Mouse (Mus musculus): Measurements from ENCODE around the gene Kif26b. TPM values are rescaled to one million over a fixed set of nuclear protein-coding genes. Genes with fewer than 3 reads are reported as not detected.

Gene Kif26b
- polyA plus RNA-seq, 1 experiment, result 0.28 TPM

- H3K4me3 ChIP-seq (ENCODE audit: low read depth, low read length), result no peak overlapping the region
- no peaks in the 10 kb centered on the region for H3K27me3 ChIP-seq (ENCODE audit: control insufficient read depth, insufficient read depth, low read length)
- no peak overlapping the region for H3K27ac ChIP-seq (ENCODE audit: insufficient read depth, low read depth, low read length)
- no peak for TF ChIP-seq CTCF (IDR thresholded peaks at IDR 0.05; ENCODE audit: extremely low read depth, insufficient read length, insufficient replicate concordance, low read depth, low read length)
- no peak for TF ChIP-seq POLR2A (IDR thresholded peaks at IDR 0.05; ENCODE audit: low read depth, low read length)
- H3K4me1 ChIP-seq (ENCODE audit: control insufficient read depth, insufficient read depth, insufficient read length, low read length), result no peaks in the 10 kb centered on the region
- H3K36me3 ChIP-seq (ENCODE audit: control insufficient read depth, insufficient read depth, low read length), result no peaks in the 10 kb centered on the region
- WGBS, result 76% methylated on average over 2 of the region's 2 CpGs
Measured at GRCm38 (mm10) chr1:178736931-178737330, 208.0 kb downstream of the Kif26b start.

- no peaks in the 10 kb centered on the region for H3K4me1 ChIP-seq (ENCODE audit: control insufficient read depth, insufficient read depth, insufficient read length, low read length)
- no peaks in the 10 kb centered on the region for H3K27me3 ChIP-seq (ENCODE audit: control insufficient read depth, insufficient read depth, low read length)
- H3K27ac ChIP-seq (ENCODE audit: insufficient read depth, low read depth, low read length), result no peak overlapping the region
- H3K36me3 ChIP-seq (ENCODE audit: control insufficient read depth, insufficient read depth, low read length), result no peaks in the 10 kb centered on the region
- no peak for TF ChIP-seq POLR2A (IDR thresholded peaks at IDR 0.05; ENCODE audit: low read depth, low read length)
- TF ChIP-seq CTCF (IDR thresholded peaks at IDR 0.05; ENCODE audit: extremely low read depth, insufficient read length, insufficient replicate concordance, low read depth, low read length), result no peak
- no peak overlapping the region for H3K4me3 ChIP-seq (ENCODE audit: low read depth, low read length)
- WGBS, result 78% methylated on average over 5 of the region's 5 CpGs
Measured at GRCm38 (mm10) chr1:178743820-178744219, 214.9 kb downstream of the Kif26b start.

GRCm38 (mm10) chr1:178744526-178744925, 215.6 kb downstream of the Kif26b start:
- WGBS, result 79% methylated on average over 7 of the region's 7 CpGs
- Histone ChIP-seq H3K4me1 (ENCODE audit: control insufficient read depth, insufficient read depth, insufficient read length, low read length) (no peaks in the 10 kb centered on the region), H3K36me3 (ENCODE audit: control insufficient read depth, insufficient read depth, low read length) (no peaks in the 10 kb centered on the region), H3K4me3 (ENCODE audit: low read depth, low read length) (no peak overlapping the region), H3K27me3 (ENCODE audit: control insufficient read depth, insufficient read depth, low read length) (no peaks in the 10 kb centered on the region), H3K27ac (ENCODE audit: insufficient read depth, low read depth, low read length) (no peak overlapping the region)
- TF ChIP-seq CTCF (IDR thresholded peaks at IDR 0.05; ENCODE audit: extremely low read depth, insufficient read length, insufficient replicate concordance, low read depth, low read length), result no peak
- no peak for TF ChIP-seq POLR2A (IDR thresholded peaks at IDR 0.05; ENCODE audit: low read depth, low read length)

GRCm38 (mm10) chr1:178744961-178745360, 216.0 kb downstream of the Kif26b start:
- TF ChIP-seq CTCF (IDR thresholded peaks at IDR 0.05; ENCODE audit: extremely low read depth, insufficient read length, insufficient replicate concordance, low read depth, low read length) (no peak), POLR2A (IDR thresholded peaks at IDR 0.05; ENCODE audit: low read depth, low read length) (no peak)
- Histone ChIP-seq H3K27ac (ENCODE audit: insufficient read depth, low read depth, low read length) (no peak overlapping the region), H3K4me3 (ENCODE audit: low read depth, low read length) (no peak overlapping the region), H3K27me3 (ENCODE audit: control insufficient read depth, insufficient read depth, low read length) (no peaks in the 10 kb centered on the region), H3K4me1 (ENCODE audit: control insufficient read depth, insufficient read depth, insufficient read length, low read length) (no peaks in the 10 kb centered on the region), H3K36me3 (ENCODE audit: control insufficient read depth, insufficient read depth, low read length) (no peaks in the 10 kb centered on the region)
- 76% methylated on average over 6 of the region's 6 CpGs for WGBS

GRCm38 (mm10) chr1:178745471-178745870, 216.5 kb downstream of the Kif26b start:
- no peaks in the 10 kb centered on the region for H3K36me3 ChIP-seq (ENCODE audit: control insufficient read depth, insufficient read depth, low read length)
- no peak overlapping the region for H3K4me3 ChIP-seq (ENCODE audit: low read depth, low read length)
- no peaks in the 10 kb centered on the region for H3K4me1 ChIP-seq (ENCODE audit: control insufficient read depth, insufficient read depth, insufficient read length, low read length)
- TF ChIP-seq POLR2A (IDR thresholded peaks at IDR 0.05; ENCODE audit: low read depth, low read length) (no peak), CTCF (IDR thresholded peaks at IDR 0.05; ENCODE audit: extremely low read depth, insufficient read length, insufficient replicate concordance, low read depth, low read length) (no peak)
- WGBS, result 61% methylated on average over 6 of the region's 6 CpGs
- no peaks in the 10 kb centered on the region for H3K27me3 ChIP-seq (ENCODE audit: control insufficient read depth, insufficient read depth, low read length)
- no peak overlapping the region for H3K27ac ChIP-seq (ENCODE audit: insufficient read depth, low read depth, low read length)

GRCm38 (mm10) chr1:178747279-178748221, 218.6 kb downstream of the Kif26b start:
- no peaks in the 10 kb centered on the region for H3K27me3 ChIP-seq (ENCODE audit: control insufficient read depth, insufficient read depth, low read length)
- 85% methylated on average over 13 of the region's 13 CpGs for WGBS
- H3K4me3 ChIP-seq (ENCODE audit: low read depth, low read length), result no peak overlapping the region
- no peaks in the 10 kb centered on the region for H3K36me3 ChIP-seq (ENCODE audit: control insufficient read depth, insufficient read depth, low read length)
- TF ChIP-seq CTCF (IDR thresholded peaks at IDR 0.05; ENCODE audit: extremely low read depth, insufficient read length, insufficient replicate concordance, low read depth, low read length) (no peak), POLR2A (IDR thresholded peaks at IDR 0.05; ENCODE audit: low read depth, low read length) (no peak)
- H3K27ac ChIP-seq (ENCODE audit: insufficient read depth, low read depth, low read length), result no peak overlapping the region
- H3K4me1 ChIP-seq (ENCODE audit: control insufficient read depth, insufficient read depth, insufficient read length, low read length), result no peaks in the 10 kb centered on the region

GRCm38 (mm10) chr1:178748222-178748600, 219.3 kb downstream of the Kif26b start:
- Histone ChIP-seq H3K27me3 (ENCODE audit: control insufficient read depth, insufficient read depth, low read length) (no peaks in the 10 kb centered on the region), H3K4me1 (ENCODE audit: control insufficient read depth, insufficient read depth, insufficient read length, low read length) (no peaks in the 10 kb centered on the region), H3K36me3 (ENCODE audit: control insufficient read depth, insufficient read depth, low read length) (no peaks in the 10 kb centered on the region), H3K27ac (ENCODE audit: insufficient read depth, low read depth, low read length) (no peak overlapping the region), H3K4me3 (ENCODE audit: low read depth, low read length) (no peak overlapping the region)
- 86% methylated on average over 7 of the region's 7 CpGs for WGBS
- TF ChIP-seq CTCF (IDR thresholded peaks at IDR 0.05; ENCODE audit: extremely low read depth, insufficient read length, insufficient replicate concordance, low read depth, low read length) (no peak), POLR2A (IDR thresholded peaks at IDR 0.05; ENCODE audit: low read depth, low read length) (no peak)
